Mouse (Mus musculus): ENCODE data around the gene Gm4792.

- TF ChIP-seq POLR2A (IDR thresholded peaks at IDR 0.05; ENCODE audit: insufficient read depth, low read length) (no peak), CTCF (IDR thresholded peaks at IDR 0.05; ENCODE audit: low read depth, low read length) (no peak)
These were observed 48.8 kb upstream of the Gm4792 start for GRCm38 (mm10) chr10:94347296-94347695.

Measured in ES-Bruce4 (cell line).